Mouse (Mus musculus) brain, embryonic 14.5 days (tissue): ENCODE data around the gene Hoxc4. TPM values are rescaled to one million over a fixed set of nuclear protein-coding genes. Genes with fewer than 3 reads are reported as not detected.

ENCODE experiments used
- DNase-seq: peaks from one replicate; pipeline ENCODE4 v3.0.0-alpha.2; 2011; ENCODE audit warnings: low read depth
- CTCF ChIP-seq: fragments of 200-500 bp; IDR thresholded peaks from 2 replicates; pipeline ENCODE4 v1.5.1; 2012; ENCODE audit warnings: inconsistent platforms, mild to moderate bottlenecking, moderate library complexity, borderline replicate concordance; ENCODE audit not compliant: insufficient read depth, insufficient read length; ENCODE audit errors: extremely low read depth
- POLR2A ChIP-seq: fragments of 200-500 bp; IDR thresholded peaks from 2 replicates; pipeline ENCODE4 v1.6.1; 2012; ENCODE audit warnings: mild to moderate bottlenecking, inconsistent platforms, borderline replicate concordance; ENCODE audit not compliant: poor library complexity, insufficient read depth, insufficient read length, severe bottlenecking; ENCODE audit errors: extremely low read depth
- polyA plus RNA-seq: library from polyadenylated mRNA; depleted of rRNA; stranded (reverse); fragments of >200 nt; gene quantifications from 2 replicates; pipeline ENCODE4 v1.2.3, GENCODE M21; 2012

Gene Hoxc4
- polyA plus RNA-seq, 1 experiment = 13.6 TPM

DNA sequence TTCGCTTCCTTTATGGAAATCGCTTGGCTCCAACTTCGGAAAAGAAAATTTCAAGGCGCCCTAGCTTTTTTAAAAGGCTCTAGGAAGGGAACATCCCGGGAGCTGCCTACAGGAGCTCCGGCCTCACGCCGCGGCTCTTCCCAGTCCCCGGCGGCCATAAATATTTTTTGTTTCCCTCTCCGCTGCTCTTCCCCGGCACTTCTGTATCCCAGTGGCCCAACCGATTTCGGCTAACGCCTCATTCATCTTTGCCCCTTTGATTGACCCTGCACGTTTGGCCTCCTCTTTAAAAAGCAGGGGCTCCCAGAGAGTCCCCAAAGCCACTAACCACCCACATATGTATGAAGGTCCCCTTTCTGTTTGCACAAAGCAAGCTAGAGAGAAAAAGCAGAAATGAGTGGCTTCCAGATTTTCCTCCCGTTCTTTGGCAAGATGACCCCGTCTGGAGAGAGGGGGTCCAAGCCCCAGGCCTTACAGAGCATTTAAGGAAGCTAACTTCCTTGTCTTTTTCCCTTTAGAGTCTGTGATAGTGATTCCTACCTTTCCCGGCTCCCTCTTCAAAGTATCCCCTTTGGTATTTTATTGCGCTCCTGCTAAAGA, 40.8 kb downstream of the Hoxc4 start:
- DNase-seq = no peak
- no peak for TF ChIP-seq CTCF
- no peak for TF ChIP-seq POLR2A

- DNase-seq = no peak
- TF ChIP-seq POLR2A = no peak
- TF ChIP-seq CTCF = no peak
These were observed 41.2 kb downstream of the Hoxc4 start for GRCm38 (mm10) chr15:103060021-103060340.

DNA sequence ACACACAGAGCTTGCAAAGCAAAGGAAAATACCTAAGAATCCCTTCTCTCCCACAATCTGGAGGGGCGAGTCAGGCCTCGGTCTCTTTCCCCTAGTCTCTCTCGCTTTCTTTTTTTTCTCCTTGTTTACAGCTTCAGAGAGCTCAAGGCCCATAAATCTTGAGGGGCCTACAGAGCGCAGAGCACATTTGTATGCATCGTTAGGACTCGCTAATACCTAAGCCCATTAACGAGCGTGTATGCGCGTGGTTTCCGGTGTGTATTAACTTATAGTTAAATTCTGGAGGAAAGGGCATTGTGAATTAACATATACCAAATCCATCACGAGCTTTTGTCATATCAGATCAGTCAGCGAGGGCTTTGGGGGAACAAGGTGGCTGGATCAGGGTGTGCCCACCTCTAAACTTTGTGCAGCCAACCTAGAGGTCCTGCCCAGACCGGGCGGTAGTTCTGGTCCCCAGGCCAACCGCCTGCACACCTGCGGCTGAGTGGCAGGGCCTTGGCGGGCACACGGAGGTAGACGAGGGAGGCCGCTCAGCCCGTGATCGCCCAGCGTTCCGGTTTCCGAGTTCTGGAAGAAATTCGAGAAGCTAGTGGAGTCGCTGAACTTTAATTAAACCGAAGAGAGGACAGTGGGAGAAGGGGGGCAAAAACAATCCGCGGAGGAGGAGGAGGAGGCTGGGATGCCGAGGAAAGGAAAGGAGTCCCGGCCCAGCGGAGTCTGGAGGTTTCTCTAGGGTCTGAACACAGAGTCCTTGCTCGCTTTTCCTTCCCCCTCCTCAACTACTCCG, 41.8 kb downstream of the Hoxc4 start:
- no peak for TF ChIP-seq CTCF
- TF ChIP-seq POLR2A = no peak
- peak; percentile 58 for DNase-seq

DNA sequence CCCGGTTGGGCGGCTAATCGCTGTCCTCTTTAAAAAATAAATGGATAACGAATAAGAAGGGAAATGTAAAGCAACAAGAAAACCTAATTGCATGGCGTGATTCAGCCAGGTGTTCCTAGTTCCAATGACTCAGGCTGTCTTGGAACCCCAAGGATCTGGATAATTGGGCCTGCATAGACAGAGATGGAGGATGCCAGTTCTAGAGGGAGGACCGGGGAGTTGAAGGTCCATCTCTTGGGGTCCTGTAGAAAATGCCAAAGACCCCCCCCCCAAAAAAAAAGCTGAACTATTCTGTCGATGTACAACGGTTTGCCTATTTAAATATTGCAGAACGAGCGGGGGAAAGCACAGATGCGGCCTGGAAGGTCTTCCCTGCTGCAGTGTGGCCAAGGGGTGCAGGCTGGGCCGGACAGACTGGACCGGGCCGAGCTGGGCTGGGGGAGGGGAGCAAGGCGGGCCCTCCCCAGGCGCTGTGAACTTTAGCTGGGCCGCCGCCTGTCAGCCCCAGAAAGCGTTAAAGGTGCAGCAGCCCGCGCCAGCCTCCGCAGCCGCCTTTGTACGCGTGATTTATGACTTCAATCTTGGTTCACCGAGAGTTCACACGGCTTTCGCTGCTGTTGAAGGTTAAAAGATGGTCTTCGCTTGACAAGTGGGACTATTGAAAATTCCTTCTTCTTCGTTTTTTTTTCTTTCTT, 42.5 kb downstream of the Hoxc4 start:
- DNase-seq = peak; percentile 47
- no peak for TF ChIP-seq CTCF
- no peak for TF ChIP-seq POLR2A

GRCm38 (mm10) chr15:103061988-103062387, 43.3 kb downstream of the Hoxc4 start:
- DNase-seq = no peak
- TF ChIP-seq CTCF (no peak), POLR2A (no peak)

GRCm38 (mm10) chr15:103065642-103066041, 46.9 kb downstream of the Hoxc4 start:
- no peak for TF ChIP-seq CTCF

GRCm38 (mm10) chr15:103067701-103068100, 49.0 kb downstream of the Hoxc4 start:
- no peak for DNase-seq
- TF ChIP-seq POLR2A (no peak), CTCF (no peak)

More at GRCm38 (mm10) chr15:103065642-103066041, 46.9 kb downstream of the Hoxc4 start:
- DNase-seq = no peak

DNA sequence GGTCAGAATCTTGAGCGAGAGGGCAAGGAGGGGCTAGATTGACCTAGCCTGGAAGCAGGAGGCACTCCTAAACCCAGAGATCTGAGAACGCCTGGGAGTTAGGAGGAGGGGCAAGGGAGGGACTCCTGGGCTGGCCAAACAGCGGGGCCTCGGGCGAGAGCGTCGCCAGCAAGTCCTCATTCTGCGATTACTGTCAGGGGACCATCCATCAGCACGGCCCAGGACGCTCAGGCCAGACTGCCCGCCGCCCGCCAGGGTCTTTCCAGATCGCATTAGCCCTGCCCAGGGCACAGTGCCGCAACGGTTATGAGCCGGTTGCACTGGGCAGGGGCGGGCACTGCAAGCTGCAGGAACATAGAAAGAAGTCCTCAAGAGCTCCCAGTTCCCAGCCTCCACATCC, 50.4 kb downstream of the Hoxc4 start:
- TF ChIP-seq CTCF (no peak), POLR2A (no peak)
- DNase-seq = no peak

GRCm38 (mm10) chr15:103071266-103071665, 52.5 kb downstream of the Hoxc4 start:
- DNase-seq = peak; percentile 4
- no peak for TF ChIP-seq CTCF
- TF ChIP-seq POLR2A = no peak

GRCm38 (mm10) chr15:103074663-103075415, 56.1 kb downstream of the Hoxc4 start:
- no peak for DNase-seq
- no peak for TF ChIP-seq CTCF
- TF ChIP-seq POLR2A = no peak

GRCm38 (mm10) chr15:103077673-103078072, 58.9 kb downstream of the Hoxc4 start:
- TF ChIP-seq CTCF (no peak), POLR2A (no peak)
- no peak for DNase-seq

DNA sequence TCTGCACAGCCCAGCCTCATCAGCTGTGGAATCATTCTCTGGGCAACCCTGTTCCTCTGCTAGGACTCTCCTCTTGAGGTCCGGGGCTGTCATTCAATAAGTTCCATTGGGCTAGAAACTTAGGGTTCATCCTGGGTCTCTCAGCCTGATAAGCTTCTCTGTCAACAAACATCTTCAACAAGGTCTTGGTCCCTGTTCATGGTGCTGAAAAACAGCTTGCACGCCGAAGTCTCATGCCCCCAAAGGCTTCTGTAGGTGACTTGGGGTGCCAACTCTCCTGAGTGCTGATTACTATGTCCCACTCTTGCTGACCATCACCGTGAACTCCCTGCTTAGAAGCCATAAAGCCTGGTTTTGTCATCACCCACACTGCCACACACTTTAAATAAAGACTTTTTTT, 63.9 kb downstream of the Hoxc4 start:
- TF ChIP-seq POLR2A (no peak), CTCF (no peak)
- no peak for DNase-seq

GRCm38 (mm10) chr15:103083598-103083997, 64.9 kb downstream of the Hoxc4 start:
- DNase-seq = no peak
- TF ChIP-seq POLR2A = no peak
- no peak for TF ChIP-seq CTCF

DNA sequence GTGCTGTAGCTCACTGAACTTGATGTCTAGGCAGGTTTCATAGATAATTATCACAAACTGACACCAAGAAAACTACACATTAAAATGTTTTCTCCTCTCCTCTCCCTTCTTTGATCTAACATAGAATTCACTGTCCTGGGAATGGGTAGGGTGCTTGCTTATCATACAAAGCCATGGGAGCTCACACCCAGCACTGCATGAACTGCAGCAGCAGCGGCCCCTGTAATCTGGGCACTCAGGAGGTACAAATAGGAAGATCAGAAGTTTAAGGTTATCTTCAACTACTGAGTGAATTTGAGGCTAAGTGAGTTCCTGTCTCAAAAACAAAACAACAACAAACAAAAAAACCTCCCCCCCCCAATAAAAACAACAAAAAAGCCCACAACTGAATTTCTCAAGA, 66.2 kb downstream of the Hoxc4 start:
- TF ChIP-seq POLR2A (no peak), CTCF (no peak)
- DNase-seq = no peak
